Mouse (Mus musculus): Measurements from ENCODE around the gene Kpna7. TPM values are rescaled to one million over a fixed set of nuclear protein-coding genes. Genes with fewer than 3 reads are reported as not detected.

Gene Kpna7
- polyA plus RNA-seq, 1 experiment from 2014 or later, result not detected

DNA sequence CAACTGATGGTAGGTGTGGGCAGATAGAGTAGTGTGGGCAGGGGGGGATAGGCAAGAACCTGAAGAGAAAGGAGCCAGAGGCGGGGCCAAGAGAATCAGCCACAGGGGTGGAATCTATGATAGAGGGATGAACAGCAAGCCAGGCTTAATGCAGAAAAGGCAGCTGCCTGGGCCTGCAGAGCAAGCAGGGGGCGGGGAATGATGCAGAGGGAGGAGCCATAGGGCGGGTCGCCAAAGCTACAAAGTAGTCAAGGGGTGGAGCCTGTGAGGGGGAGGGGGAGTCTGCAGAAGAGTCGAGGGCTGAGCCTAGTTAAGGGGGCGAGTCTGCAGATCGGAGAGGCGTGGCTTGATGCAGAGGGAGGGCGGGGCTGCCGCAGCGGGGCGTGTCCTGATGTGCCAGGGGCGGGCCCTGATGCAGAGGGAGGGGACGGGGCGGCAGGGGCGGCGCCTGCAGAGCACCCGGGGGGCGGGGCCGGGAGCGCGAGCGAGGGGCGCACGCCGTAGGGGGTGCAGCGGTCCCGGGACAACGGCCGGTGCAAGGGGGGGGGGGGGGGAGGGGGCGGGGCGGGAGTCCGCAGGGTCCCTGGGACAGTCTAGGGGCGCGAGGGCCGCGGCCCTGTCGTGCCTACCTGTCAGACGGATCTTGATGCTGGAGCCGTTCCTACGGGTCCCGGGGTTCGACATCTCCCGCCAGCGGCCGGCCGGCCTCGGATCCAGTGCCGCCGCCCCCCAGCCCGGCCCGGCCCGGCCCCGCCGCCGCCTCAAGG is 118.8 kb downstream of the Kpna7 start:
- ATAC-seq (peak; percentile 83), DNase-seq (peak; percentile 91)
- Histone ChIP-seq H3K9ac (replicated peaks) (peak overlapping the region; percentile 84), H3K27me3 (ENCODE audit: insufficient read depth, low read length) (peaks cover 11% of the 10 kb centered on the region), H3K4me1 (ENCODE audit: insufficient read depth) (peaks cover 10% of the 10 kb centered on the region), H3K4me3 (ENCODE audit: low read depth, low read length) (peak overlapping the region; percentile 74), H3K36me3 (replicated peaks; ENCODE audit: insufficient read depth, low read length) (no peaks in the 10 kb centered on the region), H3K4me2 (ENCODE audit: low read depth, low read length) (peak overlapping the region; percentile 84), H3K9me3 (ENCODE audit: low read length) (no peaks in the 10 kb centered on the region), H3K27ac (ENCODE audit: low read depth) (peak overlapping the region; percentile 92)
- TF ChIP-seq CTCF (IDR thresholded peaks at IDR 0.05; ENCODE audit: low read depth) (no peak), EP300 (IDR thresholded peaks at IDR 0.05; ENCODE audit: low read depth) (no peak)
- WGBS (ENCODE audit: insufficient replicate concordance), result 4% methylated on average over 18 of the region's 56 CpGs

GRCm38 (mm10) chr5:144964465-144964864 is 119.4 kb downstream of the Kpna7 start:
- no peak for ATAC-seq
- no peak for DNase-seq
- Histone ChIP-seq H3K9ac (replicated peaks) (no peak overlapping the region), H3K4me1 (ENCODE audit: insufficient read depth) (peaks cover 10% of the 10 kb centered on the region), H3K4me2 (ENCODE audit: low read depth, low read length) (peak overlapping the region; percentile 84), H3K36me3 (replicated peaks; ENCODE audit: insufficient read depth, low read length) (no peaks in the 10 kb centered on the region), H3K27ac (ENCODE audit: low read depth) (no peak overlapping the region), H3K4me3 (ENCODE audit: low read depth, low read length) (peak overlapping the region; percentile 74; the same call in 1 of the 2 replicates), H3K9me3 (ENCODE audit: low read length) (no peaks in the 10 kb centered on the region), H3K27me3 (ENCODE audit: insufficient read depth, low read length) (peaks cover 11% of the 10 kb centered on the region)
- 39% methylated on average over 7 of the region's 8 CpGs for WGBS (ENCODE audit: insufficient replicate concordance)
- no peak for TF ChIP-seq CTCF (IDR thresholded peaks at IDR 0.05; ENCODE audit: low read depth)

- TF ChIP-seq EP300 (IDR thresholded peaks at IDR 0.05; ENCODE audit: low read depth) (no peak), CTCF (IDR thresholded peaks at IDR 0.05; ENCODE audit: low read depth) (no peak)
- Histone ChIP-seq H3K4me2 (ENCODE audit: low read depth, low read length) (peak overlapping the region; percentile 48), H3K4me3 (ENCODE audit: low read depth, low read length) (no peak overlapping the region), H3K9ac (replicated peaks) (no peak overlapping the region), H3K36me3 (replicated peaks; ENCODE audit: insufficient read depth, low read length) (no peaks in the 10 kb centered on the region), H3K27ac (ENCODE audit: low read depth) (no peak overlapping the region), H3K27me3 (ENCODE audit: insufficient read depth, low read length) (peaks cover 11% of the 10 kb centered on the region), H3K9me3 (ENCODE audit: low read length) (no peaks in the 10 kb centered on the region), H3K4me1 (ENCODE audit: insufficient read depth) (peaks cover 10% of the 10 kb centered on the region)
- ATAC-seq (no peak), DNase-seq (peak; percentile 58)
- WGBS (ENCODE audit: insufficient replicate concordance), result 20% methylated on average over 13 of the region's 13 CpGs
Measured at GRCm38 (mm10) chr5:144963817-144964261, 120.0 kb downstream of the Kpna7 start.

DNA sequence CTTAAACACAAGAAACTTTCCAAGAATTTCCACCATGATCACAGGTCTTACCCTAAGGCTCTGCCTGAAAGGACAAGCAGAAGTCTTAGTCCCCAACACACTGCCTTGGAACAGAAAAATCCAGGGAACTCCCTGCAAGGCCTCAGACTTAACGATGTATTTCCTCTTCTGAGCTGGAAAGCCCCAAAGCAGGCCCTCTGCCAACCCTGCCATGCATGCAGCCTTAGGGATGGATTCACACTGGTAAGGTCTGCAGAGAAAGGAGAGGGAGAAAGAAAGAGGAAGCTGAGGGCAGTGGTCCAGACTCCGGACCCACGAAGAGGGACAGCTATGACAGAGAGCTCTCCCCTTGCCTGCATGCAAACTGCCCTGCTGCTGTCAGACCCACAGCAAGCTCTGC is 120.4 kb downstream of the Kpna7 start:
- ATAC-seq (no peak), DNase-seq (no peak)
- Histone ChIP-seq H3K36me3 (replicated peaks; ENCODE audit: insufficient read depth, low read length) (no peaks in the 10 kb centered on the region), H3K9ac (replicated peaks) (no peak overlapping the region), H3K27ac (ENCODE audit: low read depth) (no peak overlapping the region), H3K9me3 (ENCODE audit: low read length) (no peaks in the 10 kb centered on the region), H3K4me1 (ENCODE audit: insufficient read depth) (peaks cover 10% of the 10 kb centered on the region), H3K4me3 (ENCODE audit: low read depth, low read length) (no peak overlapping the region), H3K4me2 (ENCODE audit: low read depth, low read length) (peak overlapping the region; percentile 48), H3K27me3 (ENCODE audit: insufficient read depth, low read length) (peaks cover 11% of the 10 kb centered on the region)
- 38% methylated on average over 3 of the region's 3 CpGs for WGBS (ENCODE audit: insufficient replicate concordance)
- TF ChIP-seq CTCF (IDR thresholded peaks at IDR 0.05; ENCODE audit: low read depth) (no peak), EP300 (IDR thresholded peaks at IDR 0.05; ENCODE audit: low read depth) (no peak)

DNA sequence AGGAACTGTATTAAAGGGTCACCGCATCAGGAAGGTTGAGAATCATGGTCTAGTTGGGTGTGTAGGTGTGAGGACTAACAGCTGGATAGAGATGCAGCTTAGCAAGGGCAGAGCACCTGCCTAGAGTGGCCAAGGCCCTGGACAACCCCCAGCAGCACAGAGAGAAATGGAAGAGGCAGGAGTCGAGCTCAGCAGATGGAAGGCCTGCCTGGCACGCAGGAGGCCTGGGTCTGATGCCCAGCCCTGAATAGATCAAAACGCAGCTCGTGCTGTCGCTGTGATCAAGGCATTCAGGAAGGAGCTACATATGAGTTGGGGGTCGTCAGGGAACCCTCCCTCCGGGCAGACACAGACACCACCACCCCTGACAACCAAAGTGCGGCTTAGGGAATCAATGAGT is 125.6 kb downstream of the Kpna7 start:
- WGBS (ENCODE audit: insufficient replicate concordance), result 75% methylated on average over 9 of the region's 9 CpGs

DNA sequence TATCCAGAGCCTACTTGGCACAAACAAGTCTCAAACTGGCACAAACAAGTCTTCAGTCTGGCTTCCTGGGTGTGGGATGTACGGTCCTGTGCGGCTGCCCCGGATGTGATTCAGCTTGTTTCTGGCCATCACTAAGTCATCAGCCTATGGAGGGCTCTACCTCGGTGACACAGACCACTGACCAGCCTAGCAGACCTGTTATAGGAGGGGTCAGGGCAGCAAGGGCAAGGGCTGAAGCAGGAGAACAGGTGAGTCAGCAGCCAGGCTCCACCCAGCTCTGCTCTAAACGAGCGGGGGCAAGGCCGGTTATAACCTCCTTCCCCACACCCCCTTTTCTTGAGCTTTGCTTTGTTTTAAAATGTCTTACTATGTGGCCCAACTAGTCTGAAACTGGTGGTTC is 129.4 kb downstream of the Kpna7 start:
- H3K4me3 ChIP-seq (ENCODE audit: low read depth, low read length), result no peak overlapping the region
- TF ChIP-seq EP300 (IDR thresholded peaks at IDR 0.05; ENCODE audit: low read depth) (no peak), CTCF (IDR thresholded peaks at IDR 0.05; ENCODE audit: low read depth) (no peak)
- no peak overlapping the region for H3K27ac ChIP-seq (ENCODE audit: low read depth)
- ATAC-seq (no peak), DNase-seq (no peak)
- peaks cover 4% of the 10 kb centered on the region; the same call in 1 of the 2 replicates for H3K4me1 ChIP-seq (ENCODE audit: insufficient read depth)
- H3K9me3 ChIP-seq (ENCODE audit: low read length), result no peaks in the 10 kb centered on the region
- no peaks in the 10 kb centered on the region for H3K27me3 ChIP-seq (ENCODE audit: insufficient read depth, low read length)
- no peak overlapping the region for H3K4me2 ChIP-seq (ENCODE audit: low read depth, low read length)
- H3K36me3 ChIP-seq (replicated peaks; ENCODE audit: insufficient read depth, low read length), result no peaks in the 10 kb centered on the region
- H3K9ac ChIP-seq (replicated peaks), result no peak overlapping the region
- WGBS (ENCODE audit: insufficient replicate concordance), result 84% methylated on average over 7 of the region's 7 CpGs

More for the DNA sequence above, 125.6 kb downstream of the Kpna7 start:
- Histone ChIP-seq H3K9ac (replicated peaks) (no peak overlapping the region), H3K36me3 (replicated peaks; ENCODE audit: insufficient read depth, low read length) (no peaks in the 10 kb centered on the region), H3K27me3 (ENCODE audit: insufficient read depth, low read length) (no peaks in the 10 kb centered on the region), H3K4me3 (ENCODE audit: low read depth, low read length) (no peak overlapping the region), H3K27ac (ENCODE audit: low read depth) (no peak overlapping the region), H3K4me1 (ENCODE audit: insufficient read depth) (0 out of 2 replicates have a peak, but pooled peaks cover 4% of the 10 kb centered on the region), H3K4me2 (ENCODE audit: low read depth, low read length) (no peak overlapping the region), H3K9me3 (ENCODE audit: low read length) (no peaks in the 10 kb centered on the region)
- ATAC-seq (no peak), DNase-seq (no peak)
- no peak for TF ChIP-seq CTCF (IDR thresholded peaks at IDR 0.05; ENCODE audit: low read depth)
- TF ChIP-seq EP300 (IDR thresholded peaks at IDR 0.05; ENCODE audit: low read depth), result no peak

All from liver, postnatal 0 days (tissue).